Mouse (Mus musculus): ENCODE results near the gene Elp4.

- no peak for TF ChIP-seq CTCF (IDR thresholded peaks at IDR 0.05; ENCODE audit: extremely low read depth, insufficient read depth, insufficient read length, insufficient replicate concordance)
- no peak for TF ChIP-seq POLR2A (IDR thresholded peaks at IDR 0.05; ENCODE audit: low read depth, low read length)
Measured at GRCm38 (mm10) chr2:105904757-105905146, 388 bp upstream of the Elp4 start.

All from spleen, adult 2 months (tissue).